Mouse (Mus musculus) adrenal gland, adult 18-20 months (tissue): Measurements from ENCODE around the gene Cdc25a. TPM values are rescaled to one million over a fixed set of nuclear protein-coding genes. Genes with fewer than 3 reads are reported as not detected.
A peak's percentile ranks its signal among the peaks of the same experiment; 100 is the strongest.

Experiments
- DNase-seq, 2 experiments: peaks; one replicate each; pipeline ENCODE4 v3.0.0; 2021 to 2022; ENCODE audit warnings: low spot score in 2 of 2
- microRNA-seq, 2 experiments: library from miRNA; unstranded; fragments of <30 nt; microRNA quantifications; one replicate each; pipeline ENCODE4 v1.2.0; 2021; ENCODE audit warnings: borderline number of aligned reads in 2 of 2
- total RNA-seq, 2 experiments: library from RNA; stranded (reverse); gene quantifications; 1 replicate in 1 of 2; 2 replicates in 1 of 2; pipeline ENCODE4 v1.2.3; 2021

The Cdc25a gene
- total RNA-seq, 2 experiments from 2014 or later = 10.9 to 14.1 TPM

GRCm38 (mm10) chr9:109931257-109932171 is 56.1 kb downstream of the Cdc25a start, which contains the start of gene Map4:
Gene Map4 (plus strand): TSS chr9:109931460.
- DNase-seq = peak; percentile 95 to 97

- DNase-seq = peak; percentile 24 to 50
Observed at GRCm38 (mm10) chr9:109932361-109932755, 57.0 kb downstream of the Cdc25a start.

GRCm38 (mm10) chr9:109932756-109933375 is 57.5 kb downstream of the Cdc25a start:
- peak; percentile 25 to 28 for DNase-seq

GRCm38 (mm10) chr9:109939401-109939800 is 64.0 kb downstream of the Cdc25a start:
- DNase-seq = no peak

GRCm38 (mm10) chr9:109942796-109943195 is 67.4 kb downstream of the Cdc25a start:
- no peak for DNase-seq

Small RNAs within 50 kb of the gene (microRNA-seq; reads per million reads assigned to microRNA genes)
- gene Mir7089 = 0 reads per million in 2 experiments

Other genes starting within 250 kb of the Cdc25a start
- not detected for gene Fbxw24, start 249.5 kb upstream of the Cdc25a start, total RNA-seq
- not detected for gene Fbxw25, start 210.9 kb upstream of the Cdc25a start, total RNA-seq
- not detected for gene Fbxw18, start 172.9 kb upstream of the Cdc25a start, total RNA-seq
- not detected for gene Fbxw26, start 129.5 kb upstream of the Cdc25a start, total RNA-seq
- gene Fbxw27, start 84.9 kb upstream of the Cdc25a start, total RNA-seq = not detected
- 10 to 100 TPM; 18.1 to 18.5 TPM for gene Spink8, start 63.3 kb upstream of the Cdc25a start, total RNA-seq
- gene Nme6, start 42.8 kb upstream of the Cdc25a start, total RNA-seq = 10 to 100 TPM; 14.7 to 15.5 TPM
- under 1 TPM in 1 of 2 experiments, not detected in 1; 0.70 TPM for gene Camp, start 26.0 kb upstream of the Cdc25a start, total RNA-seq
- 10 to 100 TPM; 79.0 to 91.6 TPM for gene Map4, start 55.9 kb downstream of the Cdc25a start, total RNA-seq
- 10 to 100 TPM; 39.4 to 52.7 TPM for gene Smarcc1, start 242.1 kb downstream of the Cdc25a start, total RNA-seq
- 100 to 1,000 TPM in 1 of 2 experiments, 10 to 100 TPM in 1; 95.9 to 107 TPM for gene Dhx30, start 242.3 kb downstream of the Cdc25a start, total RNA-seq